Mouse (Mus musculus) forebrain, embryonic 14.5 days (tissue): Measurements from ENCODE around the gene Cpeb1. TPM values are rescaled to one million over a fixed set of nuclear protein-coding genes. Genes with fewer than 3 reads are reported as not detected.
A peak's percentile ranks its signal among the peaks of the same experiment; 100 is the strongest.

ENCODE experiments used
- ATAC-seq: fragments of 200-750 bp; cut with Nextera tagmentation; 2 replicates; pipeline ENCODE4 v1.8.0; 2017; ENCODE audit warnings: mild to moderate bottlenecking, moderate library complexity
- DNase-seq: peaks from one replicate; pipeline ENCODE4 v3.0.0-alpha.2; 2015; ENCODE audit warnings: low spot score
- H3K27ac ChIP-seq: fragments of 300-500 bp; sonication (generic); 2 replicates; pipeline ENCODE4 v1.5.1; 2014; ENCODE audit warnings: low read depth, mild to moderate bottlenecking, control low read depth, low read length, moderate library complexity
- H3K27me3 ChIP-seq: fragments of 300-500 bp; sonication (generic); replicated peaks from 2 replicates; pipeline ENCODE4 v1.6.1; 2014; ENCODE audit warnings: low read length, control low read depth, mixed read lengths; ENCODE audit not compliant: control insufficient read depth, insufficient read depth
- H3K36me3 ChIP-seq: fragments of 300-500 bp; sonication (generic); 2 replicates; pipeline ENCODE4 v1.6.1; 2014; ENCODE audit warnings: low read length, control low read depth; ENCODE audit not compliant: control insufficient read depth, insufficient read depth
- H3K4me1 ChIP-seq: fragments of 300-500 bp; sonication (generic); 2 replicates; pipeline ENCODE4 v1.6.1; 2014; ENCODE audit warnings: antibody characterized with exemption, low read length, control low read depth; ENCODE audit not compliant: control insufficient read depth, insufficient read depth
- H3K4me2 ChIP-seq: fragments of 300-500 bp; sonication (generic); 2 replicates; pipeline ENCODE4 v1.6.1; 2014; ENCODE audit warnings: mild to moderate bottlenecking, control low read depth, low read length
- H3K4me3 ChIP-seq: fragments of 300-500 bp; sonication (generic); 2 replicates; pipeline ENCODE4 v1.5.1; 2014; ENCODE audit warnings: low read depth, low read length, control low read depth
- H3K9ac ChIP-seq: fragments of 300-500 bp; sonication (generic); 2 replicates; pipeline ENCODE4 v1.6.1; 2014; ENCODE audit warnings: mild to moderate bottlenecking, low read length, control low read depth, moderate library complexity
- H3K9me3 ChIP-seq: fragments of 300-500 bp; sonication (generic); replicated peaks from 2 replicates; pipeline ENCODE4 v1.6.1; 2016; ENCODE audit warnings: low read length, control low read depth, mixed read lengths; ENCODE audit not compliant: control insufficient read depth
- WGBS: fragments of 180-500 bp; shearing (Covaris S2); extraction: QIAGEN DNeasy Blood & Tissue Kit; methylation state at CpG from one replicate; pipeline ENCODE4 v1.1.7; 2014; 5-methylcytosine and 5-hydroxymethylcytosine counted together
- polyA plus RNA-seq: library from polyadenylated mRNA; unstranded; fragments of >200 nt; fragmentation: Nextera tagmentation; extraction: Ambion mirVana; gene quantifications from 2 replicates; pipeline ENCODE4 v1.2.1, GENCODE M21; 2014

Gene Cpeb1
- 1.1 and 2.7 TPM in 2 replicates for polyA plus RNA-seq

- Histone ChIP-seq H3K36me3 (no peaks in the 10 kb centered on the region; the same call in 1 of the 2 replicates), H3K27me3 (peaks cover 64% of the 10 kb centered on the region), H3K9ac (peak within 1 kb of the TSS; percentile 58), H3K4me1 (peaks cover 8% of the 10 kb centered on the region), H3K27ac (no peak within 1 kb of the TSS), H3K4me3 (peak within 1 kb of the TSS; percentile 51), H3K4me2 (peak within 1 kb of the TSS; percentile 88), H3K9me3 (no peaks in the 10 kb centered on the region)
- WGBS = under 1% methylated on average over 28 of the region's 28 CpGs
- peak; percentile 63 for DNase-seq
- peak; percentile 57; the same call in 1 of the 2 replicates for ATAC-seq
Measured at GRCm38 (mm10) chr7:81455155-81455651, at the start of gene Cpeb1. Gene Cpeb1 (minus strand): TSS chr7:81455465.

DNA sequence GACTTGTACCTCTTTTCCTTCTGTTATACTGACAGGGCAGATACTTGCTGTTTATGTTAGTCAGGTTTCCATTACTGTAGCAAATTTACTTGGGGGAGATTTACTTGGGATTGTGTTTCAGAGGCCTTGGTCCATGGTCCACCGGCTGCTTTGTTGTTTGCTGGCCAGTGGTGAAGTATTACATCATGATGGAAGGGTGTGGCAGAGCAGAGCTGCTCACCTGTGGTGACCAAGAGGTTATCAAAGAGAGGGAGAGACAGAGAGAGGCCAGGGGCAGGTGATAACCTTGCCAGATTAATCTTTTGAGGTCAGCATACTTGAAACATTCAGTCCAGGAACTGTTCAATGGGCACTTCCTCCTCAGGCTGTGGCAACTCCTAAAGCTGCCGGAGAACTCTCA is 45.8 kb upstream of the Cpeb1 start:
- Histone ChIP-seq H3K27ac (no peak overlapping the region), H3K36me3 (no peaks in the 10 kb centered on the region), H3K27me3 (no peaks in the 10 kb centered on the region), H3K9ac (no peak overlapping the region), H3K4me3 (no peak overlapping the region), H3K4me1 (no peaks in the 10 kb centered on the region), H3K9me3 (no peaks in the 10 kb centered on the region), H3K4me2 (no peak overlapping the region)
- 89% methylated on average over 2 of the region's 2 CpGs for WGBS
- DNase-seq (no peak), ATAC-seq (no peak)

DNA sequence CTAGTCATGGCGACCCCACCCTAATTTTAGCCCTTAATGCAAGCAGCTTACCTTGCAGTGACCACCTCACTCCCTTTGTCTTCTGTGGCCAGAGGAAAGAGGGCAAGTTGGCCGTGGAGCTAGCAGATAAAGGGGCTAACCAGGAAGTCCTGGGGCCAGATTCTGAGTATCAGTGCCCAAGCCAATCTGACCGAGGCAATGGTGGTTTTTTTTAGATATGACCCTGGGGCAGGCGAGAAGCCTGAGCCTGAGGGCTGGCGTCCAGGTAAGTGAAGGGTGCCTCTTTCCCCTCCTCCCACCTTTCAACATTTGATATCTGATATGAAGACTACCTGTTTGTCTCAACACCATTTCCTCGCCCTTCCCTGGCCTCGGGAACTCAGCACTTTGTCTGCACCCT is 42.9 kb upstream of the Cpeb1 start, which contains the start of gene BC048679:
BC048679 (minus strand) TSS at position 101 of the 400 bp plus-strand sequence.
- H3K27me3 ChIP-seq = no peaks in the 10 kb centered on the region
- H3K4me3 ChIP-seq = no peak within 1 kb of the TSS
- no peak within 1 kb of the TSS for H3K9ac ChIP-seq
- H3K4me1 ChIP-seq = no peaks in the 10 kb centered on the region
- DNase-seq = no peak
- no peaks in the 10 kb centered on the region for H3K9me3 ChIP-seq
- H3K27ac ChIP-seq = no peak within 1 kb of the TSS
- WGBS = 73% methylated on average over 7 of the region's 7 CpGs
- ATAC-seq = no peak
- no peaks in the 10 kb centered on the region for H3K36me3 ChIP-seq
- H3K4me2 ChIP-seq = no peak within 1 kb of the TSS

- H3K4me3 ChIP-seq = no peak overlapping the region
- no peak for ATAC-seq
- H3K36me3 ChIP-seq = no peaks in the 10 kb centered on the region
- H3K4me2 ChIP-seq = no peak overlapping the region
- no peaks in the 10 kb centered on the region for H3K27me3 ChIP-seq
- H3K4me1 ChIP-seq = peaks cover 3% of the 10 kb centered on the region; the same call in 1 of the 2 replicates
- 21% methylated on average over 6 of the region's 6 CpGs for WGBS
- no peak overlapping the region for H3K9ac ChIP-seq
- no peak overlapping the region for H3K27ac ChIP-seq
- DNase-seq = no peak
- no peaks in the 10 kb centered on the region for H3K9me3 ChIP-seq
Measured at GRCm38 (mm10) chr7:81497171-81497570, 41.9 kb upstream of the Cpeb1 start.

- Histone ChIP-seq H3K36me3 (no peaks in the 10 kb centered on the region), H3K9ac (peak within 1 kb of the TSS; percentile 83), H3K9me3 (no peaks in the 10 kb centered on the region), H3K4me1 (peaks cover 12% of the 10 kb centered on the region), H3K4me3 (peak within 1 kb of the TSS; percentile 63), H3K27ac (peak within 1 kb of the TSS; percentile 94), H3K27me3 (no peaks in the 10 kb centered on the region), H3K4me2 (peak within 1 kb of the TSS; percentile 59)
- ATAC-seq (peak; percentile 94), DNase-seq (peak; percentile 80)
- under 1% methylated on average over 57 of the region's 57 CpGs for WGBS
Measured at GRCm38 (mm10) chr7:81493331-81494021, 38.2 kb upstream of the Cpeb1 start, which contains the start of gene Ap3b2. Gene Ap3b2 (minus strand): TSS chr7:81493925.

- peak overlapping the region; percentile 59 for H3K4me2 ChIP-seq
- peaks cover 12% of the 10 kb centered on the region for H3K4me1 ChIP-seq
- DNase-seq (no peak), ATAC-seq (no peak)
- no peaks in the 10 kb centered on the region for H3K9me3 ChIP-seq
- H3K4me3 ChIP-seq = peak overlapping the region; percentile 63
- WGBS = 40% methylated on average over 9 of the region's 9 CpGs
- peak overlapping the region; percentile 83 for H3K9ac ChIP-seq
- peak overlapping the region; percentile 94 for H3K27ac ChIP-seq
- no peaks in the 10 kb centered on the region for H3K36me3 ChIP-seq
- H3K27me3 ChIP-seq = no peaks in the 10 kb centered on the region
Measured at GRCm38 (mm10) chr7:81492628-81493027, 37.4 kb upstream of the Cpeb1 start.

DNA sequence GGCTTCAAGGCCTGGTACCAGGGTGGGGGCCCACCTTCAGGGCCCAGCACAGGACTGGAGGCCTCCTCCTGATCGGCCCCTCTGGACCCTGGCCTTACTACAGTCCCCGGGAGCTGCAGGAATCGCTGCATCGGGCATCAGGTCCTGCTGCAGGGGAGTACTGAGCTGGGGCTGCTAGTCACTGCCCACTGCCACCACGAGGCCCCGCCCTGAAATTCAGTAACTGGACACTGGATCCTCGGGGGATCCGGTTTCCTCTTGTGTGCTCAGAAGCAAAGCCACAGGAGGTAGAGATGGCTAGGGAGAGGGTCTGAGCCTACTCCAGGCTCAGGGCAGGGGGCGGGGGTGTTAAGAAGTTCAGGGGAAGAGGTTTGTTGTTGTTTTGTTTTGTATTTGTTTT is 34.4 kb upstream of the Cpeb1 start:
- Histone ChIP-seq H3K4me3 (no peak overlapping the region), H3K27me3 (no peaks in the 10 kb centered on the region), H3K4me2 (no peak overlapping the region), H3K36me3 (peaks cover 2% of the 10 kb centered on the region), H3K9me3 (no peaks in the 10 kb centered on the region), H3K4me1 (peaks cover 12% of the 10 kb centered on the region), H3K27ac (no peak overlapping the region), H3K9ac (no peak overlapping the region)
- DNase-seq (no peak), ATAC-seq (no peak)
- 5% methylated on average over 9 of the region's 9 CpGs for WGBS

DNA sequence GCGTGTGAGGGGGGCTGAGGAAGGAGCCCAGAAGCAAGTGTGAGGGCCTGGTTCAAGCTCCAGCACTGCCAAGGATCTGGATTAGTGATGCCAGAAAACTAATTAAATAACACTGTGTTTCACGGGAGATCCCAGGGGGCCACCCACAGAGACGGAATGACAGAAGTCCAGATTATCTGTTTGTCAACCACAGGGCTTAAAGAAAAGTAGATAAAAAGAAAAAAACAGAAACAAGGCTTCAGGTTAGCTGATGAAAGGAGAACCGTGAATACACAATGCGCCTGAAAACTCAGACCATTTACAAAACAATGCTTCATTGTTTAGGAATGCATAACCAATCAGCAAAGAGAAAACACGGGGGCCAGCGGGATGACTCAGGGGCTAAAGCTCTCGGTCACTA is 25.5 kb upstream of the Cpeb1 start:
- DNase-seq = peak; percentile 42
- under 1% methylated on average over 8 of the region's 8 CpGs for WGBS
- no peak overlapping the region for H3K4me2 ChIP-seq

DNA sequence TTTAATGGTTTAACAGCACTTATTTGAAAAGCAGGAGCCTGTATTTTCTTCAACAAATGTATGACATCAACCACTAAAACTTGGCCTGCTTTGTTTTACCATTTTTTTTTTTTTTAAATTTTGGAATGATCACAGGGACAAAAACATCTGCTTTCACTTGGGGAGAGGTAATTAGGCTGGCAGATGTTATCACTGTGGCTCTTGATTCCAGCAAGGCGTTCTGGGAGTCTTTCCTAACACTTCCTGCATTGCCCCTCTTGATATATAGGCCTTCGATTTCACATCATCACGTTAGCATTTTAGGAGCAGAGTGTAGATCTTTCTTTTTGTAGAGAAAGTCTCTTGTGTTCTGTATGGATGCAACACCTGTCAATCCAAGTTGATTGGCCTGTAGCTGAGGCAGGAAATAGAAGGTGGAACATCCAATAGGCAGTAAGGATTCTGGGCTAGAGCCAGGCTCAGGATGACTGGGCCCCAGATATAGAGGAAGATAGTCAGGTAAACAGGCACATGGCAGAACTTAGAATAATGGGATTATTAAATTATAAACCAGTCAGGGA is 24.3 kb upstream of the Cpeb1 start:
- no peaks in the 10 kb centered on the region for H3K9me3 ChIP-seq
- no peak overlapping the region for H3K4me2 ChIP-seq
- WGBS = 74% methylated on average over 3 of the region's 3 CpGs
- H3K27ac ChIP-seq = no peak overlapping the region
- peaks cover 14% of the 10 kb centered on the region for H3K36me3 ChIP-seq
- no peak overlapping the region for H3K9ac ChIP-seq
- H3K27me3 ChIP-seq = peaks cover 10% of the 10 kb centered on the region; the same call in 1 of the 2 replicates
- DNase-seq = no peak
- no peaks in the 10 kb centered on the region for H3K4me1 ChIP-seq
- ATAC-seq = no peak
- H3K4me3 ChIP-seq = no peak overlapping the region

More for the DNA sequence above, 25.5 kb upstream of the Cpeb1 start:
- Histone ChIP-seq H3K4me3 (no peak overlapping the region), H3K9me3 (no peaks in the 10 kb centered on the region), H3K9ac (no peak overlapping the region), H3K27me3 (peaks cover 10% of the 10 kb centered on the region; the same call in 1 of the 2 replicates), H3K27ac (no peak overlapping the region), H3K4me1 (no peaks in the 10 kb centered on the region), H3K36me3 (peaks cover 17% of the 10 kb centered on the region)
- ATAC-seq = no peak
